ENCODE assay signal across 8 mouse cellular contexts in the genomic region with DNA sequence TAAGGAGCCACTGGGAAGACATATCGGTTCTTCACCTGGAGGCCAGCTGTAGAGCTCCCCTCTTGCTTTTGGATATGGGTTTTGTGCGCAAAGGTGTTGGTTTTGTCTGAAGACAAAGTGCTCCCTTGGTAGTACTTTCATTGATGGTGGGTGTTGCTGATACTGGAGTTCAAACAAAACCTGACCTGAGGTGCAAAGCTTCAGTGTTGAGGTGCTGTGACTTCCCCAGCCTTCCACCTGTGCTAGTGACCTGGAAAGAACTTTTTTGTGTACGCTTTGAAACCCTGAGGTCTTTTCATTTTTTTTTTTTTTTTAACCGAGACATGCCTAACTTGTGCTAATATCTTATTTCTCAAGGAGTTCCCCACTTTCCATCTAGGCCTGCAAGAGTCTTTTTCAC. TPM values are rescaled to one million over a fixed set of nuclear protein-coding genes. Genes with fewer than 3 reads are reported as not detected.
DNase-seq lines count a peak whose midpoint lies in the region; ATAC-seq and TF ChIP-seq lines count a peak whose summit lies in the region.

No protein-coding gene starts in this region.

- no peak for TF ChIP-seq POLR2A in bone marrow macrophage, adult 2 months (IDR thresholded peaks at IDR 0.05; ENCODE audit: borderline replicate concordance, low read depth, low read length)

- intact Hi-C loops in heart, postnatal 25 days (cut with DNase I) = no loop called here

- H3K27ac ChIP-seq in heart, embryonic 11.5 days (ENCODE audit: low read depth, low read length) = no peak overlapping the region
- H3K27ac ChIP-seq in bone marrow macrophage, adult 2 months (ENCODE audit: insufficient read depth, low read depth, low read length) = peak overlapping the region; percentile 80; the same call in 1 of the 2 replicates
- H3K27ac ChIP-seq in hindbrain, embryonic 12.5 days = no peak overlapping the region
- H3K27ac ChIP-seq in midbrain, embryonic 10.5 days (replicated peaks) = peak overlapping the region; percentile 98; the same call in 1 of the 2 replicates

- H3K4me1 ChIP-seq in heart, embryonic 11.5 days (ENCODE audit: control insufficient read depth, insufficient read depth, low read length) = peaks cover 18% of the 10 kb centered on the region
- H3K4me1 ChIP-seq in bone marrow macrophage, adult 2 months (ENCODE audit: control insufficient read depth, insufficient read depth, low read length) = peaks cover 41% of the 10 kb centered on the region
- H3K4me1 ChIP-seq in hindbrain, embryonic 12.5 days = peaks cover 25% of the 10 kb centered on the region
- H3K4me1 ChIP-seq in midbrain, embryonic 10.5 days = peaks cover 28% of the 10 kb centered on the region

- TF ChIP-seq CTCF in bone marrow macrophage, adult 2 months (IDR thresholded peaks at IDR 0.05; ENCODE audit: low read depth, low read length) = no peak

- H3K27me3 ChIP-seq in heart, embryonic 11.5 days (ENCODE audit: control insufficient read depth, insufficient read depth, low read length) = no peaks in the 10 kb centered on the region
- no peaks in the 10 kb centered on the region for H3K27me3 ChIP-seq in hindbrain, embryonic 12.5 days
- H3K27me3 ChIP-seq in midbrain, embryonic 10.5 days (ENCODE audit: low read depth, poor library complexity, severe bottlenecking) = no peaks in the 10 kb centered on the region

- H3K9me3 ChIP-seq in heart, embryonic 11.5 days (replicated peaks; ENCODE audit: control insufficient read depth, low read length) = no peaks in the 10 kb centered on the region
- no peaks in the 10 kb centered on the region for H3K9me3 ChIP-seq in hindbrain, embryonic 12.5 days (replicated peaks)
- H3K9me3 ChIP-seq in midbrain, embryonic 10.5 days (replicated peaks) = no peaks in the 10 kb centered on the region

- peak overlapping the region; percentile 82 for H3K4me2 ChIP-seq in heart, embryonic 11.5 days
- H3K4me2 ChIP-seq in hindbrain, embryonic 12.5 days (replicated peaks) = peak overlapping the region; percentile 71

- WGBS in heart, embryonic 11.5 days (ENCODE audit: insufficient replicate concordance) = 89% methylated on average over 4 of the region's 4 CpGs
- 89% methylated on average over 4 of the region's 4 CpGs for WGBS in hindbrain, embryonic 12.5 days
- WGBS in midbrain, embryonic 10.5 days = 90% methylated on average over 4 of the region's 4 CpGs

- H3K9ac ChIP-seq in heart, embryonic 11.5 days (ENCODE audit: low read depth, low read length) = no peak overlapping the region
- H3K9ac ChIP-seq in hindbrain, embryonic 12.5 days = peak overlapping the region; percentile 98; the same call in 1 of the 2 replicates

- no peak for ATAC-seq in heart, embryonic 11.5 days (replicated peaks; ENCODE audit: insufficient number of reproducible peaks, low FRiP score, low TSS enrichment)
- no peak for ATAC-seq in hindbrain, embryonic 12.5 days (ENCODE audit: low FRiP score)

- no peaks in the 10 kb centered on the region for H3K36me3 ChIP-seq in heart, embryonic 11.5 days (ENCODE audit: control insufficient read depth, insufficient read depth, low read length)
- H3K36me3 ChIP-seq in hindbrain, embryonic 12.5 days = no peaks in the 10 kb centered on the region
- H3K36me3 ChIP-seq in midbrain, embryonic 10.5 days = peaks cover 1% of the 10 kb centered on the region; the same call in 1 of the 2 replicates

- H3K4me3 ChIP-seq in heart, embryonic 11.5 days (ENCODE audit: low read depth, low read length) = peak overlapping the region; percentile 85
- H3K4me3 ChIP-seq in bone marrow macrophage, adult 2 months (ENCODE audit: insufficient read depth, low read length) = peak overlapping the region; percentile 99
- H3K4me3 ChIP-seq in hindbrain, embryonic 12.5 days = peak overlapping the region; percentile 93
- H3K4me3 ChIP-seq in midbrain, embryonic 10.5 days = peak overlapping the region; percentile 89

- no peak for DNase-seq in heart, postnatal 25 days (ENCODE audit: low spot score)
- DNase-seq in midbrain, embryonic 10.5 days (ENCODE audit: low spot score) = no peak
- DNase-seq in cerebellum, postnatal 36 days = no peak
- no peak for DNase-seq in frontal cortex, postnatal 36 days (ENCODE audit: low spot score in 2 of 2)
- no peak for DNase-seq in layer of hippocampus, adult 11-12 months (ENCODE audit: low spot score)

RNA-seq across cellular contexts. Expression of gene Ccdc50, which starts 1.6 kb away (rescaled TPM):
- polyA plus RNA-seq in heart, embryonic 11.5 days (2014; fragmentation: Nextera tagmentation; extraction: Ambion mirVana) = 47.5 and 51.0 TPM in 2 replicates
- 10 to 100 TPM; 40.5 to 42.3 TPM for total RNA-seq in heart, postnatal 25 days (2021)
- polyA plus RNA-seq in bone marrow macrophage, adult 2 months (2012; ENCODE audit: insufficient read depth, insufficient read length, missing spikeins) = 113 and 126 TPM in 2 replicates
- 66.4 and 71.6 TPM in 2 replicates for polyA plus RNA-seq in hindbrain, embryonic 12.5 days (2016; fragmentation: Nextera tagmentation; extraction: Ambion mirVana)
- 53.2 and 57.8 TPM in 2 replicates for polyA plus RNA-seq in midbrain, embryonic 10.5 days (2016; fragmentation: Nextera tagmentation; extraction: Ambion mirVana)

RNA-seq across cellular contexts. Expression of gene Uts2b, which starts 20.3 kb away (rescaled TPM):
- polyA plus RNA-seq in heart, embryonic 11.5 days (2014; fragmentation: Nextera tagmentation; extraction: Ambion mirVana) = 4.7 and 4.9 TPM in 2 replicates
- under 1 TPM; 0.62 to 0.75 TPM for total RNA-seq in heart, postnatal 25 days (2021)
- not detected in 2 replicates for polyA plus RNA-seq in bone marrow macrophage, adult 2 months (2012; ENCODE audit: insufficient read depth, insufficient read length, missing spikeins)
- polyA plus RNA-seq in hindbrain, embryonic 12.5 days (2016; fragmentation: Nextera tagmentation; extraction: Ambion mirVana) = 1.8 and 2.2 TPM in 2 replicates
- polyA plus RNA-seq in midbrain, embryonic 10.5 days (2016; fragmentation: Nextera tagmentation; extraction: Ambion mirVana) = not detected in 2 replicates

Comparison
In these comparisons a context has a peak if more than half of its experiments do, and no peak if none do; other contexts are left out.
1. H3K27ac ChIP-seq: peak in bone marrow macrophage, adult 2 months (single experiment) and midbrain, embryonic 10.5 days (single experiment); none in heart, embryonic 11.5 days (single experiment) and hindbrain, embryonic 12.5 days (single experiment).
2. Peak in every context shown above with its lines, with median percentiles within 50 percentile points of each other: H3K4me3 ChIP-seq.